Mouse (Mus musculus) MEL (cell line): ENCODE measurements around the gene Rassf2. TPM values are rescaled to one million over a fixed set of nuclear protein-coding genes. Genes with fewer than 3 reads are reported as not detected.

Experiments
- DNase-seq: peaks from one replicate; pipeline ENCODE4 v3.0.0; 2011; ENCODE audit warnings: low read depth, low spot score
- H3K27ac ChIP-seq: 2 replicates; pipeline ENCODE4 v1.5.1; 2012; ENCODE audit warnings: low read depth, mild to moderate bottlenecking, control low read depth, low read length, moderate library complexity; ENCODE audit not compliant: control insufficient read depth
- H3K27me3 ChIP-seq, 2 experiments: fragments of 150-350 bp in 1 of 2; sonication (generic) in 1 of 2; 2 replicates each; pipeline ENCODE4 v1.6.1; 2012; ENCODE audit warnings: low read length in 2 of 2, mild to moderate bottlenecking in 2 of 2, improper control_type of control experiment in 1 of 2, moderate library complexity in 1 of 2; ENCODE audit not compliant: insufficient read depth in 2 of 2, control insufficient read depth in 1 of 2
- H3K36me3 ChIP-seq, 2 experiments: 2 replicates each; pipeline ENCODE4 v1.6.1; 2012 to 2014; ENCODE audit warnings: low read length in 2 of 2, improper control_type of control experiment in 1 of 2, inconsistent platforms in 1 of 2, mild to moderate bottlenecking in 1 of 2; ENCODE audit not compliant: insufficient read depth in 2 of 2, control insufficient read depth in 1 of 2
- H3K4me1 ChIP-seq, 2 experiments: fragments of 150-350 bp in 1 of 2; sonication (generic) in 1 of 2; 2 replicates each; pipeline ENCODE4 v1.6.1; 2012; ENCODE audit warnings: low read length in 2 of 2, improper control_type of control experiment in 1 of 2, mild to moderate bottlenecking in 1 of 2; ENCODE audit not compliant: insufficient read depth in 2 of 2, control insufficient read depth in 1 of 2
- H3K4me3 ChIP-seq, 2 experiments: fragments of 150-350 bp in 1 of 2; sonication (generic) in 1 of 2; 2 replicates each; pipeline ENCODE4 v1.5.1; 2012; ENCODE audit warnings: low read depth in 2 of 2, low read length in 2 of 2, mild to moderate bottlenecking in 2 of 2, moderate library complexity in 2 of 2, control low read depth in 1 of 2, improper control_type of control experiment in 1 of 2; ENCODE audit not compliant: control insufficient read depth in 1 of 2, insufficient read depth in 1 of 2
- H3K79me2 ChIP-seq: 2 replicates; pipeline ENCODE4 v1.6.1; 2012; ENCODE audit warnings: mild to moderate bottlenecking, low read length, moderate library complexity; ENCODE audit not compliant: control insufficient read depth, poor library complexity, insufficient read depth
- H3K9ac ChIP-seq: 2 replicates; pipeline ENCODE4 v1.6.1; 2012; ENCODE audit warnings: low read depth, mild to moderate bottlenecking, control low read depth, low read length, moderate library complexity; ENCODE audit not compliant: control insufficient read depth, poor library complexity, severe bottlenecking
- H3K9me3 ChIP-seq: fragments of 150-350 bp; sonication (generic); replicated peaks from 2 replicates; pipeline ENCODE4 v1.6.1; 2012; ENCODE audit warnings: mild to moderate bottlenecking, low read length, improper control_type of control experiment, moderate library complexity; ENCODE audit not compliant: insufficient read depth
- CHD1 ChIP-seq: IDR thresholded peaks from 2 replicates; pipeline ENCODE4 v1.6.1; 2012; ENCODE audit warnings: low read depth, mild to moderate bottlenecking, inconsistent platforms, low read length, improper control_type of control experiment
- CHD2 ChIP-seq: IDR thresholded peaks from 2 replicates; pipeline ENCODE4 v1.6.1; 2011; ENCODE audit warnings: low read length, improper control_type of control experiment
- E2F4 ChIP-seq: IDR thresholded peaks from 2 replicates; pipeline ENCODE4 v1.6.1; 2011; ENCODE audit warnings: low read depth, low read length, improper control_type of control experiment, borderline replicate concordance
- EP300 ChIP-seq, 2 experiments: IDR thresholded peaks; 2 replicates each; pipeline ENCODE4 v1.6.1; 2011; ENCODE audit warnings: improper control_type of control experiment in 2 of 2, low read length in 2 of 2, low read depth in 1 of 2, mild to moderate bottlenecking in 1 of 2
- KAT2A ChIP-seq: conservative IDR thresholded peaks from 2 replicates; pipeline ENCODE4 v1.6.1; 2012; ENCODE audit warnings: low read depth, low read length, improper control_type of control experiment, inconsistent platforms
- MAX ChIP-seq: IDR thresholded peaks from 2 replicates; pipeline ENCODE4 v1.6.1; 2011; ENCODE audit warnings: low read length, improper control_type of control experiment
- MAZ ChIP-seq: IDR thresholded peaks from 2 replicates; pipeline ENCODE4 v1.6.1; 2012; ENCODE audit warnings: low read depth, mild to moderate bottlenecking, inconsistent platforms, low read length, improper control_type of control experiment
- MYB ChIP-seq: IDR thresholded peaks from 2 replicates; pipeline ENCODE4 v1.6.1; 2011; ENCODE audit warnings: mild to moderate bottlenecking, low read depth, low read length, improper control_type of control experiment
- NRF1 ChIP-seq: IDR thresholded peaks from 2 replicates; pipeline ENCODE4 v1.6.1; 2014; ENCODE audit warnings: low read depth, mild to moderate bottlenecking, inconsistent platforms, low read length, improper control_type of control experiment, moderate library complexity; ENCODE audit not compliant: poor library complexity, insufficient read depth, severe bottlenecking
- POLR2A ChIP-seq, 2 experiments: IDR thresholded peaks; 2 replicates each; pipeline ENCODE4 v1.6.1; 2011 to 2012; ENCODE audit warnings: low read length in 2 of 2, mild to moderate bottlenecking in 2 of 2, control low read depth in 1 of 2, improper control_type of control experiment in 1 of 2, low read depth in 1 of 2, moderate library complexity in 1 of 2; ENCODE audit not compliant: control insufficient read depth in 1 of 2, insufficient read depth in 1 of 2, poor library complexity in 1 of 2
- POLR2AphosphoS5 ChIP-seq: IDR thresholded peaks from 2 replicates; pipeline ENCODE4 v1.6.1; 2012; ENCODE audit warnings: low read depth, borderline replicate concordance, mild to moderate bottlenecking, inconsistent platforms, low read length, moderate library complexity, mixed read lengths
- RAD21 ChIP-seq: IDR thresholded peaks from 2 replicates; pipeline ENCODE4 v1.6.1; 2011; ENCODE audit warnings: mild to moderate bottlenecking, low read depth, low read length, improper control_type of control experiment
- SMC3 ChIP-seq: IDR thresholded peaks from 2 replicates; pipeline ENCODE4 v1.6.1; 2011; ENCODE audit warnings: low read depth, low read length, improper control_type of control experiment
- TCF12 ChIP-seq: IDR thresholded peaks from 2 replicates; pipeline ENCODE4 v1.6.1; 2014; ENCODE audit warnings: low read depth, mild to moderate bottlenecking, inconsistent platforms, low read length, improper control_type of control experiment, moderate library complexity
- USF2 ChIP-seq, 2 experiments: IDR thresholded peaks; 2 replicates each; pipeline ENCODE4 v1.6.1; 2011 to 2012; ENCODE audit warnings: improper control_type of control experiment in 2 of 2, low read length in 2 of 2, borderline replicate concordance in 1 of 2, inconsistent platforms in 1 of 2, low read depth in 1 of 2, mild to moderate bottlenecking in 1 of 2; ENCODE audit not compliant: insufficient read depth in 1 of 2
- ZC3H11A ChIP-seq: IDR thresholded peaks from 2 replicates; pipeline ENCODE4 v1.6.1; 2012; ENCODE audit warnings: low read depth, mild to moderate bottlenecking, inconsistent platforms, low read length, improper control_type of control experiment
- polyA plus RNA-seq, 2 experiments: library from polyadenylated mRNA; stranded (reverse) in 1 of 2; unstranded in 1 of 2; fragments of >175 nt in 1 of 2; fragments of >200 nt in 1 of 2; gene quantifications; 2 replicates each; pipeline versions ENCODE4 v1.2.1 to v1.2.4; 2012; ENCODE audit warnings: low replicate concordance in 2 of 2, low read depth in 1 of 2; ENCODE audit not compliant: insufficient read length in 2 of 2, insufficient read depth in 1 of 2, missing spikeins in 1 of 2
- total RNA-seq: library from RNA; depleted of rRNA; stranded (reverse); fragments of 300-350 nt; gene quantifications from 2 replicates; pipeline ENCODE4 v1.2.3, GENCODE M21; 2012

Gene Rassf2
- total and polyA plus RNA-seq, 3 experiments = 0.69 to 4.1 TPM; not detected in 1

GRCm38 (mm10) chr2:131997356-131997755 lies 32.7 kb downstream of the Rassf2 start:
- TF ChIP-seq CHD2 (no peak), MYB (no peak), USF2 (IDR thresholded peaks at IDR 0.05; ENCODE audit: borderline replicate concordance in 1 of 2, insufficient read depth in 1 of 2, low read depth in 1 of 2, low read length in 2 of 2) (no peak)
- H3K79me2 ChIP-seq = no peaks in the 10 kb centered on the region
- no peak for DNase-seq
- H3K9ac ChIP-seq = no peak overlapping the region
- H3K4me3 ChIP-seq = no peak overlapping the region
- H3K9me3 ChIP-seq = no peaks in the 10 kb centered on the region
- H3K4me1 ChIP-seq = no peaks in the 10 kb centered on the region
- H3K27me3 ChIP-seq = no peaks in the 10 kb centered on the region
- no peak overlapping the region for H3K27ac ChIP-seq
- H3K36me3 ChIP-seq = no peaks in the 10 kb centered on the region

- Histone ChIP-seq H3K9me3 (no peaks in the 10 kb centered on the region), H3K9ac (no peak overlapping the region), H3K79me2 (no peaks in the 10 kb centered on the region), H3K4me1 (no peaks in the 10 kb centered on the region), H3K27me3 (no peaks in the 10 kb centered on the region), H3K27ac (no peak overlapping the region), H3K36me3 (no peaks in the 10 kb centered on the region), H3K4me3 (no peak overlapping the region)
- no peak for DNase-seq
- no peak for TF ChIP-seq SMC3
- no peak for TF ChIP-seq EP300 (IDR thresholded peaks at IDR 0.05; ENCODE audit: low read depth in 1 of 2, low read length in 2 of 2)
- TF ChIP-seq CHD1 = no peak
- no peak for TF ChIP-seq ZC3H11A
- TF ChIP-seq TCF12 = no peak
- TF ChIP-seq USF2 (IDR thresholded peaks at IDR 0.05; ENCODE audit: borderline replicate concordance in 1 of 2, insufficient read depth in 1 of 2, low read depth in 1 of 2, low read length in 2 of 2) = no peak
- TF ChIP-seq RAD21 = no peak
- no peak for TF ChIP-seq MAX
- no peak for TF ChIP-seq POLR2AphosphoS5
- TF ChIP-seq KAT2A = no peak
- no peak for TF ChIP-seq POLR2A (IDR thresholded peaks at IDR 0.05; ENCODE audit: control insufficient read depth in 1 of 2, insufficient read depth in 1 of 2, low read depth in 1 of 2, low read length in 2 of 2, poor library complexity in 1 of 2)
- TF ChIP-seq NRF1 = no peak
- no peak for TF ChIP-seq MAZ
- TF ChIP-seq CHD2 = no peak
- no peak for TF ChIP-seq E2F4
Measured at GRCm38 (mm10) chr2:131996369-131996768, 33.7 kb downstream of the Rassf2 start.
